Mouse (Mus musculus): ENCODE results near the gene Tmcc3. TPM values are rescaled to one million over a fixed set of nuclear protein-coding genes. Genes with fewer than 3 reads are reported as not detected.

Tmcc3 gene
- polyA plus RNA-seq, 1 experiment from 2014 or later, result 16.9 TPM

GRCm38 (mm10) chr10:94551924-94552523, 240.3 kb downstream of the Tmcc3 start:
- Histone ChIP-seq H3K4me3 (no peak overlapping the region), H3K4me1 (replicated peaks) (peaks cover 5% of the 10 kb centered on the region; the same call in 1 of the 2 replicates), H3K9me3 (no peaks in the 10 kb centered on the region), H3K4me2 (no peak overlapping the region), H3K27me3 (no peaks in the 10 kb centered on the region), H3K27ac (replicated peaks) (no peak overlapping the region), H3K36me3 (no peaks in the 10 kb centered on the region), H3K9ac (no peak overlapping the region)
- WGBS, result 77% methylated on average over 7 of the region's 7 CpGs
- ATAC-seq (ENCODE audit: low FRiP score, low read depth), result no peak

DNA sequence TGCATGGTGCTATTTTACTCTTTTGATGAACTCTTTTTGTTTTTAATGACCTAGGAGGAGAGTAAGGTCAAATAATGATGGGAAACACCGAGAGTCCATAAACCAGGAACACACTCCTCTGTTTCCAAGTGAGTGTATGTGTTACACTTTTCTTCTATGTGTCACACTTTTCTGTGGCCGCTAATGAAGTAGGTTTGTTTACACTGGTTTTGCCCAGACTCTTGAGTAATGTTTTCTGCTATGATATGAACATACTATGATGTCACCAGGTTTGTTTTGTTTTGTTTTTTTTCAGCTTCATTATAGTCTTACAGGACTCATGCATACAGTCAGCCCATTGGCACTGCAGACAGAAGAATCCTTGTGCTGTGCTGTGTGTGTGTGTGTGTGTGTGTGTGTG, 243.6 kb downstream of the Tmcc3 start:
- Histone ChIP-seq H3K27me3 (no peaks in the 10 kb centered on the region), H3K9me3 (no peaks in the 10 kb centered on the region), H3K4me1 (replicated peaks) (peaks cover 5% of the 10 kb centered on the region; the same call in 1 of the 2 replicates), H3K4me2 (no peak overlapping the region), H3K36me3 (no peaks in the 10 kb centered on the region), H3K9ac (no peak overlapping the region), H3K4me3 (no peak overlapping the region), H3K27ac (replicated peaks) (no peak overlapping the region)
- WGBS, result 87% methylated on average over 2 of the region's 2 CpGs
- no peak for ATAC-seq (ENCODE audit: low FRiP score, low read depth)

DNA sequence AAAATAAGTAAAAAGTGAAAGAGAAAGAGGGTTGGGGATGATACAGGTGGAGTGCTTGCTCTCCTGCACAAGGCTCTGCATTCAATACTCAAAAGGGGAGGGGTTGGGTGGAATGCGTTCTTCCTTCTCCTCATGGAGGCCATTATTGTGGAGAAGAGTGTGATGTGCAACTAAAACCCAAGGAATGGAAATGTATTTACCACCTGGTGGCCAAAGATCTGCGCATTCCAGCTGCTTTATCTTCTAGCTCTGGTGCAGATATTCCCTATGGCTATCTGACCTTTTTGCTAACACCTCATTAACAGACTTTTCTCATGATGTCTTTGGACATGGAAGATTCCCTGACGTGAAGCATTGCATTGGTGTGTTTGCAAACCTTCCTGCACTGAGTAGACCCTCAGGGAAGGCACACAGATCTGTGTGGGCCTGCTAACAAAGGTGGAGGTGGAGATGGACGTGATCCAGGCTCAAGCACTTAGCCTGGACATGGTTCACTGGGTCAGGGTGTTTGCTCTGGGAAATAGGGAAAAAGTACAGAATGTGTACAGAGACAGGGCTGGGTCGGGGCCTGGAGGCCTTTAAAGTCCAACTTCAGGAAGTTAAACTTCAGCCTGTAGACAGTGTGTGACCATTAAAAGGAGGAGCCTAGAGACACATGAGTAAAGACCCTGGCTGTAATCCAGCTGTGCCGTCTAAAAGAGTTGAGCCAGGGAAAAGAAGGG, 245.8 kb downstream of the Tmcc3 start:
- Histone ChIP-seq H3K27ac (replicated peaks) (no peak overlapping the region), H3K27me3 (no peaks in the 10 kb centered on the region), H3K4me2 (no peak overlapping the region), H3K4me3 (no peak overlapping the region), H3K9me3 (no peaks in the 10 kb centered on the region), H3K9ac (no peak overlapping the region), H3K4me1 (replicated peaks) (no peaks in the 10 kb centered on the region), H3K36me3 (no peaks in the 10 kb centered on the region)
- WGBS, result 78% methylated on average over 6 of the region's 6 CpGs
- ATAC-seq (ENCODE audit: low FRiP score, low read depth), result no peak

GRCm38 (mm10) chr10:94558826-94559225, 247.1 kb downstream of the Tmcc3 start:
- WGBS, result 85% methylated on average over 7 of the region's 7 CpGs
- Histone ChIP-seq H3K4me2 (no peak overlapping the region), H3K9ac (no peak overlapping the region), H3K4me3 (no peak overlapping the region), H3K27ac (replicated peaks) (no peak overlapping the region), H3K9me3 (no peaks in the 10 kb centered on the region), H3K27me3 (no peaks in the 10 kb centered on the region), H3K4me1 (replicated peaks) (no peaks in the 10 kb centered on the region), H3K36me3 (no peaks in the 10 kb centered on the region)
- ATAC-seq (ENCODE audit: low FRiP score, low read depth), result no peak

DNA sequence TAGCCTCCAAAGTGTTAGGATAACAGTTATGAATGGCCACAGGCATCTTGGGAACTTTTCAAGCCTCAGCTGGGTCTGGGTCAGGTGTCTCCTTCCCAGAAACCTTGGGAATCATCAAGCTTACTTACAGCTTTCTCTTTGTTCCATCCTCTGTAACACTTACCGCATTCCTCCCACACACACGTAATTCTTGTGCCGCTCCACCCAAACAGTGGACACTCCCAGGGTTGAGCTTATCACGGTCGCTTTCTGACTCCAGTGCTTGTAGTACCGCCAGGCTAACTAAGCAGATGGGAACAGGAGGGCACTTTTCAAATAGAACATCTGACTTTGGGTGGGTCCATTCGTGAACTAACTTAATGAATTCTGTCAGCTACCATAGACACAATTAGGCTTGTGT, 249.6 kb downstream of the Tmcc3 start:
- no peak overlapping the region for H3K27ac ChIP-seq (replicated peaks)
- H3K4me1 ChIP-seq (replicated peaks), result 0 out of 2 replicates have a peak, but pooled peaks cover 1% of the 10 kb centered on the region
- H3K4me3 ChIP-seq, result no peak overlapping the region
- no peak overlapping the region for H3K4me2 ChIP-seq
- WGBS, result 72% methylated on average over 7 of the region's 7 CpGs
- no peak for ATAC-seq (ENCODE audit: low FRiP score, low read depth)
- no peaks in the 10 kb centered on the region for H3K27me3 ChIP-seq
- no peaks in the 10 kb centered on the region for H3K36me3 ChIP-seq
- no peak overlapping the region for H3K9ac ChIP-seq
- no peaks in the 10 kb centered on the region for H3K9me3 ChIP-seq

GRCm38 (mm10) chr10:94562188-94562587, 250.4 kb downstream of the Tmcc3 start:
- no peak for ATAC-seq (ENCODE audit: low FRiP score, low read depth)
- WGBS, result 20% methylated on average over 1 of the region's 1 CpGs
- H3K9me3 ChIP-seq, result no peaks in the 10 kb centered on the region

GRCm38 (mm10) chr10:94562991-94563390, 251.2 kb downstream of the Tmcc3 start:
- ATAC-seq (ENCODE audit: low FRiP score, low read depth), result no peak
- Histone ChIP-seq H3K9ac (no peak overlapping the region), H3K4me2 (no peak overlapping the region), H3K36me3 (no peaks in the 10 kb centered on the region), H3K4me1 (replicated peaks) (0 out of 2 replicates have a peak, but pooled peaks cover 4% of the 10 kb centered on the region), H3K9me3 (no peaks in the 10 kb centered on the region), H3K27ac (replicated peaks) (no peak overlapping the region), H3K27me3 (no peaks in the 10 kb centered on the region), H3K4me3 (no peak overlapping the region)
- WGBS, result 93% methylated on average over 3 of the region's 3 CpGs

More at GRCm38 (mm10) chr10:94562188-94562587, 250.4 kb downstream of the Tmcc3 start:
- H3K9ac ChIP-seq, result no peak overlapping the region
- no peaks in the 10 kb centered on the region for H3K27me3 ChIP-seq
- 0 out of 2 replicates have a peak, but pooled peaks cover 4% of the 10 kb centered on the region for H3K4me1 ChIP-seq (replicated peaks)
- H3K36me3 ChIP-seq, result no peaks in the 10 kb centered on the region
- H3K4me2 ChIP-seq, result no peak overlapping the region
- no peak overlapping the region for H3K27ac ChIP-seq (replicated peaks)
- H3K4me3 ChIP-seq, result no peak overlapping the region

GRCm38 (mm10) chr10:94565410-94566221, 253.9 kb downstream of the Tmcc3 start:
- no peak for ATAC-seq (ENCODE audit: low FRiP score, low read depth)
- 67% methylated on average over 7 of the region's 7 CpGs for WGBS
- no peaks in the 10 kb centered on the region for H3K9me3 ChIP-seq
- H3K27ac ChIP-seq (replicated peaks), result no peak overlapping the region
- H3K27me3 ChIP-seq, result no peaks in the 10 kb centered on the region
- no peak overlapping the region for H3K4me3 ChIP-seq
- no peaks in the 10 kb centered on the region for H3K36me3 ChIP-seq
- H3K4me1 ChIP-seq (replicated peaks), result 0 out of 2 replicates have a peak, but pooled peaks cover 4% of the 10 kb centered on the region
- no peak overlapping the region for H3K4me2 ChIP-seq
- no peak overlapping the region for H3K9ac ChIP-seq

GRCm38 (mm10) chr10:94566222-94566868, 254.6 kb downstream of the Tmcc3 start:
- H3K27ac ChIP-seq (replicated peaks), result no peak overlapping the region
- no peak overlapping the region for H3K4me2 ChIP-seq
- H3K36me3 ChIP-seq, result no peaks in the 10 kb centered on the region
- no peaks in the 10 kb centered on the region for H3K27me3 ChIP-seq
- WGBS, result 46% methylated on average over 21 of the region's 21 CpGs
- H3K9ac ChIP-seq, result no peak overlapping the region
- H3K4me1 ChIP-seq (replicated peaks), result 0 out of 2 replicates have a peak, but pooled peaks cover 4% of the 10 kb centered on the region
- ATAC-seq (ENCODE audit: low FRiP score, low read depth), result no peak
- no peaks in the 10 kb centered on the region for H3K9me3 ChIP-seq
- H3K4me3 ChIP-seq, result no peak overlapping the region

DNA sequence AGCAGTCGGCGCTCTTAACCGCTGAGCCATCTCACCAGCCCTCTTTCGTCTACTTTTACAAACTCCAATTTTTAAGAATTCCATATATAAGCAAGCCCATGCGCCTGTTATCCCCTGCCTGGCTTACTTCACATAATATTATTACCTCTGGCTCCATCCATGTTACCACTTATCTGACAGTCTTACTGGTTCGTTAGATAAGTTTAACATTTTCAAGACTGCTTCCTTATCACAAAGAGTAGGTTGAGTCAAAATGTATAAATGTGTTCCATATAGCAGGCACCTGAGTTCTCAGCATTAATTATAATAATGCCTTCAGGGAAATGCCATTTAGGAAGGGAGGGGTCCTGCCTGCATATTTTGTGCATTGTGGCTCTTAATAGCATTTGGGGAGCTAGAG, 255.5 kb downstream of the Tmcc3 start:
- WGBS, result 95% methylated on average over 6 of the region's 6 CpGs
- H3K4me3 ChIP-seq, result no peak overlapping the region
- no peak for ATAC-seq (ENCODE audit: low FRiP score, low read depth)

GRCm38 (mm10) chr10:94567915-94568314, 256.2 kb downstream of the Tmcc3 start:
- H3K36me3 ChIP-seq, result no peaks in the 10 kb centered on the region
- no peak overlapping the region for H3K9ac ChIP-seq
- 68% methylated on average over 14 of the region's 14 CpGs for WGBS
- no peak overlapping the region for H3K27ac ChIP-seq (replicated peaks)
- H3K4me2 ChIP-seq, result no peak overlapping the region
- H3K27me3 ChIP-seq, result no peaks in the 10 kb centered on the region
- H3K4me3 ChIP-seq, result no peak overlapping the region
- H3K9me3 ChIP-seq, result no peaks in the 10 kb centered on the region
- H3K4me1 ChIP-seq (replicated peaks), result 0 out of 2 replicates have a peak, but pooled peaks cover 7% of the 10 kb centered on the region
- ATAC-seq (ENCODE audit: low FRiP score, low read depth), result no peak

More for the DNA sequence above, 255.5 kb downstream of the Tmcc3 start:
- Histone ChIP-seq H3K27ac (replicated peaks) (no peak overlapping the region), H3K4me1 (replicated peaks) (0 out of 2 replicates have a peak, but pooled peaks cover 4% of the 10 kb centered on the region), H3K9me3 (no peaks in the 10 kb centered on the region), H3K27me3 (no peaks in the 10 kb centered on the region), H3K9ac (no peak overlapping the region), H3K4me2 (no peak overlapping the region), H3K36me3 (no peaks in the 10 kb centered on the region)
